Mouse (Mus musculus) liver, adult 2 months (tissue): ENCODE data around the gene Ctrc.

Experiments
- CTCF ChIP-seq: fragments of 200-500 bp; IDR thresholded peaks from 2 replicates; pipeline ENCODE4 v1.5.1; 2011; ENCODE audit warnings: low read depth, low read length, control low read depth
- POLR2A ChIP-seq: fragments of 200-500 bp; IDR thresholded peaks from 2 replicates; pipeline ENCODE4 v1.6.1; 2011; ENCODE audit warnings: low read length, control low read depth; ENCODE audit not compliant: insufficient read depth; ENCODE audit errors: extremely low read depth

- TF ChIP-seq CTCF (no peak), POLR2A (no peak)
These were observed 39.3 kb upstream of the Ctrc start for GRCm38 (mm10) chr4:141885451-141885850.
